Mouse (Mus musculus) MEL (cell line): Measurements from ENCODE around the gene Poln. TPM values are rescaled to one million over a fixed set of nuclear protein-coding genes. Genes with fewer than 3 reads are reported as not detected.

Source experiments
- DNase-seq: peaks from one replicate; pipeline ENCODE4 v3.0.0; 2011; ENCODE audit warnings: low read depth, low spot score
- H3K27ac ChIP-seq: 2 replicates; pipeline ENCODE4 v1.5.1; 2012; ENCODE audit warnings: low read depth, mild to moderate bottlenecking, control low read depth, low read length, moderate library complexity; ENCODE audit not compliant: control insufficient read depth
- H3K27me3 ChIP-seq, 2 experiments: fragments of 150-350 bp in 1 of 2; sonication (generic) in 1 of 2; 2 replicates each; pipeline ENCODE4 v1.6.1; 2012; ENCODE audit warnings: low read length in 2 of 2, mild to moderate bottlenecking in 2 of 2, improper control_type of control experiment in 1 of 2, moderate library complexity in 1 of 2; ENCODE audit not compliant: insufficient read depth in 2 of 2, control insufficient read depth in 1 of 2
- H3K36me3 ChIP-seq, 2 experiments: 2 replicates each; pipeline ENCODE4 v1.6.1; 2012 to 2014; ENCODE audit warnings: low read length in 2 of 2, improper control_type of control experiment in 1 of 2, inconsistent platforms in 1 of 2, mild to moderate bottlenecking in 1 of 2; ENCODE audit not compliant: insufficient read depth in 2 of 2, control insufficient read depth in 1 of 2
- H3K4me1 ChIP-seq, 2 experiments: fragments of 150-350 bp in 1 of 2; sonication (generic) in 1 of 2; 2 replicates each; pipeline ENCODE4 v1.6.1; 2012; ENCODE audit warnings: low read length in 2 of 2, improper control_type of control experiment in 1 of 2, mild to moderate bottlenecking in 1 of 2; ENCODE audit not compliant: insufficient read depth in 2 of 2, control insufficient read depth in 1 of 2
- H3K4me3 ChIP-seq, 2 experiments: fragments of 150-350 bp in 1 of 2; sonication (generic) in 1 of 2; 2 replicates each; pipeline ENCODE4 v1.5.1; 2012; ENCODE audit warnings: low read depth in 2 of 2, low read length in 2 of 2, mild to moderate bottlenecking in 2 of 2, moderate library complexity in 2 of 2, control low read depth in 1 of 2, improper control_type of control experiment in 1 of 2; ENCODE audit not compliant: control insufficient read depth in 1 of 2, insufficient read depth in 1 of 2
- H3K79me2 ChIP-seq: 2 replicates; pipeline ENCODE4 v1.6.1; 2012; ENCODE audit warnings: mild to moderate bottlenecking, low read length, moderate library complexity; ENCODE audit not compliant: control insufficient read depth, poor library complexity, insufficient read depth
- H3K9ac ChIP-seq: 2 replicates; pipeline ENCODE4 v1.6.1; 2012; ENCODE audit warnings: low read depth, mild to moderate bottlenecking, control low read depth, low read length, moderate library complexity; ENCODE audit not compliant: control insufficient read depth, poor library complexity, severe bottlenecking
- H3K9me3 ChIP-seq: fragments of 150-350 bp; sonication (generic); replicated peaks from 2 replicates; pipeline ENCODE4 v1.6.1; 2012; ENCODE audit warnings: mild to moderate bottlenecking, low read length, improper control_type of control experiment, moderate library complexity; ENCODE audit not compliant: insufficient read depth
- CHD1 ChIP-seq: IDR thresholded peaks from 2 replicates; pipeline ENCODE4 v1.6.1; 2012; ENCODE audit warnings: low read depth, mild to moderate bottlenecking, inconsistent platforms, low read length, improper control_type of control experiment
- CHD2 ChIP-seq: IDR thresholded peaks from 2 replicates; pipeline ENCODE4 v1.6.1; 2011; ENCODE audit warnings: low read length, improper control_type of control experiment
- E2F4 ChIP-seq: IDR thresholded peaks from 2 replicates; pipeline ENCODE4 v1.6.1; 2011; ENCODE audit warnings: low read depth, low read length, improper control_type of control experiment, borderline replicate concordance
- ETS1 ChIP-seq: IDR thresholded peaks from 2 replicates; pipeline ENCODE4 v1.6.1; 2012; ENCODE audit warnings: low read depth, mild to moderate bottlenecking, inconsistent platforms, low read length, improper control_type of control experiment, moderate library complexity
- KAT2A ChIP-seq: conservative IDR thresholded peaks from 2 replicates; pipeline ENCODE4 v1.6.1; 2012; ENCODE audit warnings: low read depth, low read length, improper control_type of control experiment, inconsistent platforms
- MAX ChIP-seq: IDR thresholded peaks from 2 replicates; pipeline ENCODE4 v1.6.1; 2011; ENCODE audit warnings: low read length, improper control_type of control experiment
- MAZ ChIP-seq: IDR thresholded peaks from 2 replicates; pipeline ENCODE4 v1.6.1; 2012; ENCODE audit warnings: low read depth, mild to moderate bottlenecking, inconsistent platforms, low read length, improper control_type of control experiment
- MEF2A ChIP-seq: IDR thresholded peaks from 2 replicates; pipeline ENCODE4 v1.6.1; 2014; ENCODE audit warnings: low read depth, mild to moderate bottlenecking, inconsistent platforms, low read length, improper control_type of control experiment; ENCODE audit not compliant: poor library complexity, insufficient replicate concordance, severe bottlenecking; ENCODE audit errors: extremely low read depth
- MXI1 ChIP-seq: IDR thresholded peaks from 2 replicates; pipeline ENCODE4 v1.6.1; 2011; ENCODE audit warnings: mild to moderate bottlenecking, low read depth, low read length, improper control_type of control experiment
- MYC ChIP-seq: IDR thresholded peaks from 2 replicates; pipeline ENCODE4 v1.6.1; 2011; ENCODE audit warnings: low read depth, mild to moderate bottlenecking, low read length, improper control_type of control experiment, moderate library complexity
- POLR2A ChIP-seq, 2 experiments: IDR thresholded peaks; 2 replicates each; pipeline ENCODE4 v1.6.1; 2011 to 2012; ENCODE audit warnings: low read length in 2 of 2, mild to moderate bottlenecking in 2 of 2, control low read depth in 1 of 2, improper control_type of control experiment in 1 of 2, low read depth in 1 of 2, moderate library complexity in 1 of 2; ENCODE audit not compliant: control insufficient read depth in 1 of 2, insufficient read depth in 1 of 2, poor library complexity in 1 of 2
- POLR2AphosphoS2 ChIP-seq: IDR thresholded peaks from 2 replicates; pipeline ENCODE4 v1.6.1; 2011; ENCODE audit warnings: low read length, improper control_type of control experiment
- RCOR1 ChIP-seq: IDR thresholded peaks from 2 replicates; pipeline ENCODE4 v1.6.1; 2012; ENCODE audit warnings: low read depth, mild to moderate bottlenecking, inconsistent platforms, low read length, improper control_type of control experiment
- SIN3A ChIP-seq: IDR thresholded peaks from 2 replicates; pipeline ENCODE4 v1.6.1; 2012; ENCODE audit warnings: low read length, improper control_type of control experiment, inconsistent platforms
- TCF12 ChIP-seq: IDR thresholded peaks from 2 replicates; pipeline ENCODE4 v1.6.1; 2014; ENCODE audit warnings: low read depth, mild to moderate bottlenecking, inconsistent platforms, low read length, improper control_type of control experiment, moderate library complexity
- UBTF ChIP-seq: IDR thresholded peaks from 2 replicates; pipeline ENCODE4 v1.6.1; 2012; ENCODE audit warnings: low read depth, mild to moderate bottlenecking, inconsistent platforms, low read length, improper control_type of control experiment, moderate library complexity, borderline replicate concordance; ENCODE audit not compliant: insufficient read depth
- USF1 ChIP-seq: IDR thresholded peaks from 2 replicates; pipeline ENCODE4 v1.6.1; 2014; ENCODE audit warnings: low read depth, mild to moderate bottlenecking, inconsistent platforms, low read length, improper control_type of control experiment, moderate library complexity
- ZC3H11A ChIP-seq: IDR thresholded peaks from 2 replicates; pipeline ENCODE4 v1.6.1; 2012; ENCODE audit warnings: low read depth, mild to moderate bottlenecking, inconsistent platforms, low read length, improper control_type of control experiment
- ZKSCAN1 ChIP-seq: IDR thresholded peaks from 2 replicates; pipeline ENCODE4 v1.6.1; 2012; ENCODE audit warnings: low read depth, mild to moderate bottlenecking, inconsistent platforms, low read length, improper control_type of control experiment, moderate library complexity
- ZMIZ1 ChIP-seq: IDR thresholded peaks from 2 replicates; pipeline ENCODE4 v1.6.1; 2012; ENCODE audit warnings: low read depth, mild to moderate bottlenecking, inconsistent platforms, low read length, improper control_type of control experiment, moderate library complexity
- ZNF384 ChIP-seq: IDR thresholded peaks from 2 replicates; pipeline ENCODE4 v1.6.1; 2012; ENCODE audit warnings: low read depth, mild to moderate bottlenecking, inconsistent platforms, low read length, improper control_type of control experiment
- polyA plus RNA-seq, 2 experiments: library from polyadenylated mRNA; stranded (reverse) in 1 of 2; unstranded in 1 of 2; fragments of >175 nt in 1 of 2; fragments of >200 nt in 1 of 2; gene quantifications; 2 replicates each; pipeline versions ENCODE4 v1.2.1 to v1.2.4; 2012; ENCODE audit warnings: low replicate concordance in 2 of 2, low read depth in 1 of 2; ENCODE audit not compliant: insufficient read length in 2 of 2, insufficient read depth in 1 of 2, missing spikeins in 1 of 2
- total RNA-seq: library from RNA; depleted of rRNA; stranded (reverse); fragments of 300-350 nt; gene quantifications from 2 replicates; pipeline ENCODE4 v1.2.3, GENCODE M21; 2012

The Poln gene
- total and polyA plus RNA-seq, 3 experiments = 0.50 to 1.0 TPM; not detected in 1

DNA sequence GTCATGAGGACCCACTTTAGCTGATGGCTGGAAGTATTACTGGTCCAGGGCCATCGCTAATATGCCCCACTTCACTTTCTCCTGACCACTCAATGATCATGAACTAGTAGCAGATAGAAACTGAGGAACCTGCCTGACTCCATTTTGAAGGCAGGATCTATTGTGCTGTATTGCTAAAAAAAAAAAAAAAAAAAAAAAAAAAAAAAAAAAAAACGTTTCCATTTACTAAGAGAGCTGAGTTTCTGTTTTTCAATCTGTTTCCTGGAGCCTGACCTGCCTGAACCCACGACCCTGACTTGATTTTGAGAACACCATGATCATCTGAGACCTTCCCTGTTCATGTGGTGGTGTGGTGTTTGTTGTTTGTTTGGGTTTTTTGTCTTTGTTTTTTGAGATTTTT, 193.0 kb downstream of the Poln start:
- Histone ChIP-seq H3K4me1 (no peaks in the 10 kb centered on the region), H3K9me3 (no peaks in the 10 kb centered on the region), H3K36me3 (no peaks in the 10 kb centered on the region), H3K4me3 (no peak overlapping the region), H3K79me2 (no peaks in the 10 kb centered on the region), H3K9ac (no peak overlapping the region), H3K27me3 (peaks cover 19 to 22% of the 10 kb centered on the region in 2 experiments), H3K27ac (no peak overlapping the region)
- no peak for TF ChIP-seq ZMIZ1
- no peak for TF ChIP-seq MAZ
- no peak for TF ChIP-seq POLR2AphosphoS2
- no peak for TF ChIP-seq TCF12
- no peak for TF ChIP-seq ZKSCAN1
- TF ChIP-seq ETS1 = no peak
- no peak for TF ChIP-seq UBTF
- no peak for TF ChIP-seq SIN3A
- no peak for TF ChIP-seq MAX
- no peak for TF ChIP-seq MYC
- no peak for TF ChIP-seq ZNF384
- TF ChIP-seq CHD2 = no peak
- TF ChIP-seq E2F4 = no peak
- no peak for TF ChIP-seq MXI1
- no peak for TF ChIP-seq ZC3H11A
- no peak for TF ChIP-seq MEF2A
- no peak for DNase-seq

DNA sequence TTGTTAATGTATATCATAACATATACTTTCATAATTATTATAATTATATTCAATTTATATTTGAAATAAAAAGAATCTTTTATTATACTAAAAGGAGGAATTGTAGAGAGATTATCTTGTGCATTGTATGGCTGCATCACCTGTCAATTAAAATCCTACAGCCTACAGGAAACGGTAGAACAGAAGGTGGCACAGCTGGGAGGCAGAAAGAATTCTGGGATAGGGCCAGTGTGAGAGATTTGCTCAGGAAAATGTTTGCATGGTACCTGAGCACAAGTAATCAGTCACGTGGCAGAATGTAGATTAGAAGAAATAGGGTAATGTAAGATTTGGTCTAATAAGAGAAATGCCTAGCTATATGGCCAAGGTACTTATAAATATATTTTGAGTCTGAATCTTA, 194.5 kb downstream of the Poln start:
- Histone ChIP-seq H3K36me3 (no peaks in the 10 kb centered on the region), H3K27ac (no peak overlapping the region), H3K27me3 (peaks cover 31 to 34% of the 10 kb centered on the region in 2 experiments)
- TF ChIP-seq CHD1 = no peak
- no peak for TF ChIP-seq MYC
- TF ChIP-seq ZKSCAN1 = no peak
- TF ChIP-seq MXI1 = no peak
- no peak for TF ChIP-seq RCOR1
- TF ChIP-seq POLR2A (IDR thresholded peaks at IDR 0.05; ENCODE audit: control insufficient read depth in 1 of 2, insufficient read depth in 1 of 2, low read depth in 1 of 2, low read length in 2 of 2, poor library complexity in 1 of 2) = no peak
- TF ChIP-seq POLR2AphosphoS2 = no peak
- no peak for TF ChIP-seq USF1
- TF ChIP-seq TCF12 = no peak
- no peak for TF ChIP-seq KAT2A
- TF ChIP-seq, all 39 proteins: peak for 0
- Histone ChIP-seq H3K4me1 (no peaks in the 10 kb centered on the region), H3K9me3 (no peaks in the 10 kb centered on the region), H3K4me3 (no peak overlapping the region), H3K79me2 (no peaks in the 10 kb centered on the region), H3K9ac (no peak overlapping the region)
- DNase-seq = no peak
